Mouse (Mus musculus) liver, adult 2 months (tissue): ENCODE results near the gene Tpo.

Experiments
- CTCF ChIP-seq: fragments of 200-500 bp; IDR thresholded peaks from 2 replicates; pipeline ENCODE4 v1.5.1; 2011; ENCODE audit warnings: low read depth, low read length, control low read depth
- POLR2A ChIP-seq: fragments of 200-500 bp; IDR thresholded peaks from 2 replicates; pipeline ENCODE4 v1.6.1; 2011; ENCODE audit warnings: low read length, control low read depth; ENCODE audit not compliant: insufficient read depth; ENCODE audit errors: extremely low read depth

- TF ChIP-seq CTCF (no peak), POLR2A (no peak)
Measured at GRCm38 (mm10) chr12:30122347-30122746, 10.1 kb downstream of the Tpo start.
